Mouse (Mus musculus): ENCODE data around the gene Ptgr1. TPM values are rescaled to one million over a fixed set of nuclear protein-coding genes. Genes with fewer than 3 reads are reported as not detected.

The Ptgr1 gene
- total RNA-seq, 2 experiments from 2014 or later, result 29.0 to 36.4 TPM

- no peak for ATAC-seq (ENCODE audit: poor library complexity, severe bottlenecking)
Measured at GRCm38 (mm10) chr4:58992195-58992594, 5.3 kb upstream of the Ptgr1 start.

- peak; percentile 32 for ATAC-seq (ENCODE audit: poor library complexity, severe bottlenecking)
Measured at GRCm38 (mm10) chr4:58990609-58991434, 3.9 kb upstream of the Ptgr1 start.

- peak; percentile 25; the same call in 1 of the 2 replicates for ATAC-seq (ENCODE audit: poor library complexity, severe bottlenecking)
Measured at GRCm38 (mm10) chr4:58989303-58989898, 2.5 kb upstream of the Ptgr1 start.

- peak; percentile 56 for ATAC-seq (ENCODE audit: poor library complexity, severe bottlenecking)
Measured at GRCm38 (mm10) chr4:58985157-58985648, 1.7 kb downstream of the Ptgr1 start.

- no peak for ATAC-seq (ENCODE audit: poor library complexity, severe bottlenecking)
Measured at GRCm38 (mm10) chr4:58982806-58983205, 4.1 kb downstream of the Ptgr1 start.

- no peak for ATAC-seq (ENCODE audit: poor library complexity, severe bottlenecking)
Measured at GRCm38 (mm10) chr4:58981421-58981820, 5.5 kb downstream of the Ptgr1 start.

- ATAC-seq (ENCODE audit: poor library complexity, severe bottlenecking), result no peak
Measured at GRCm38 (mm10) chr4:58975711-58976110, 11.2 kb downstream of the Ptgr1 start.

GRCm38 (mm10) chr4:58970678-58971077 lies 16.2 kb downstream of the Ptgr1 start:
- peak; percentile 43; the same call in 1 of the 2 replicates for ATAC-seq (ENCODE audit: poor library complexity, severe bottlenecking)

- ATAC-seq (ENCODE audit: poor library complexity, severe bottlenecking), result no peak
Measured at GRCm38 (mm10) chr4:58965136-58965535, 21.8 kb downstream of the Ptgr1 start.

GRCm38 (mm10) chr4:58963271-58963670 lies 23.6 kb downstream of the Ptgr1 start:
- ATAC-seq (ENCODE audit: poor library complexity, severe bottlenecking), result no peak

GRCm38 (mm10) chr4:58961719-58962118 lies 25.2 kb downstream of the Ptgr1 start:
- no peak for ATAC-seq (ENCODE audit: poor library complexity, severe bottlenecking)

- ATAC-seq (ENCODE audit: poor library complexity, severe bottlenecking), result no peak
Measured at GRCm38 (mm10) chr4:58952630-58953029, 34.3 kb downstream of the Ptgr1 start.

- no peak for ATAC-seq (ENCODE audit: poor library complexity, severe bottlenecking)
Measured at GRCm38 (mm10) chr4:58948391-58948790, 38.5 kb downstream of the Ptgr1 start.

- no peak for ATAC-seq (ENCODE audit: poor library complexity, severe bottlenecking)
Measured at GRCm38 (mm10) chr4:58944695-58945094, 42.2 kb downstream of the Ptgr1 start.

- ATAC-seq (ENCODE audit: poor library complexity, severe bottlenecking), result no peak
Measured at GRCm38 (mm10) chr4:58944206-58944553, 42.7 kb downstream of the Ptgr1 start.

GRCm38 (mm10) chr4:58943420-58944205 lies 43.3 kb downstream of the Ptgr1 start, which contains the start of gene Zkscan16:
Gene Zkscan16 (plus strand): TSS chr4:58943628.
- peak; percentile 68 for ATAC-seq (ENCODE audit: poor library complexity, severe bottlenecking)

GRCm38 (mm10) chr4:58942942-58943341 lies 44.0 kb downstream of the Ptgr1 start:
- no peak for ATAC-seq (ENCODE audit: poor library complexity, severe bottlenecking)

GRCm38 (mm10) chr4:58941638-58942037 lies 45.3 kb downstream of the Ptgr1 start:
- no peak for ATAC-seq (ENCODE audit: poor library complexity, severe bottlenecking)

- no peak for ATAC-seq (ENCODE audit: poor library complexity, severe bottlenecking)
Measured at GRCm38 (mm10) chr4:58935846-58936245, 51.1 kb downstream of the Ptgr1 start.

GRCm38 (mm10) chr4:58934746-58935476 lies 52.0 kb downstream of the Ptgr1 start:
- ATAC-seq (ENCODE audit: poor library complexity, severe bottlenecking), result peak; percentile 49

GRCm38 (mm10) chr4:58934308-58934707 lies 52.6 kb downstream of the Ptgr1 start:
- ATAC-seq (ENCODE audit: poor library complexity, severe bottlenecking), result no peak

All from megakaryocyte, adult 5-6 weeks (primary cell).